Mouse (Mus musculus) adrenal gland, postnatal 36 days (tissue): Measurements from ENCODE around the gene Slc1a7. TPM values are rescaled to one million over a fixed set of nuclear protein-coding genes. Genes with fewer than 3 reads are reported as not detected.

Experiments used
- DNase-seq, 2 experiments: peaks; one replicate each; pipeline ENCODE4 v3.0.0; 2021; ENCODE audit warnings: mixed read lengths in 1 of 2
- total RNA-seq, 2 experiments: library from RNA; stranded (reverse); gene quantifications; 2 replicates each; pipeline ENCODE4 v1.2.3; 2021

Gene Slc1a7
- total RNA-seq, 2 experiments from 2014 or later = 0.30 to 0.43 TPM

DNA sequence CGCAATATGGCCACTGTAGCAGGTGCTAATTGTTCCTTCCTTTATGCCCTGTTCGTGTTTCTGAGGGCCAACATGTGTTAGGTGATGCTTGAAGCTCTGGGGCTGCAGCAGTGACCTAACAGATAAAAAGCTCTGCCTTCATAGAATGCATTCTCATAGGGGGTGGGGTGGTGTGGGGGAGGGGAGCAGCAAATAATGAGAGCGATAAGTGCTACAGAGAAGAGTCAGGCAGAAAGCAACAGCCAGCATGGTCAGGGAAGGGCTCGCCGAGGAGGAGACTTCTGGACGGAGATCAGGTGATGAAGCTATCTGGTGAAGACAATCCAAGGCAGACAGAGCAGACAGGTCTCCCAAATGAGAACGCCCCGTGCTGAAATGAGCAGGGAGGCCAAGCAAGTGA lies 84.5 kb downstream of the Slc1a7 start:
- DNase-seq = no peak

DNA sequence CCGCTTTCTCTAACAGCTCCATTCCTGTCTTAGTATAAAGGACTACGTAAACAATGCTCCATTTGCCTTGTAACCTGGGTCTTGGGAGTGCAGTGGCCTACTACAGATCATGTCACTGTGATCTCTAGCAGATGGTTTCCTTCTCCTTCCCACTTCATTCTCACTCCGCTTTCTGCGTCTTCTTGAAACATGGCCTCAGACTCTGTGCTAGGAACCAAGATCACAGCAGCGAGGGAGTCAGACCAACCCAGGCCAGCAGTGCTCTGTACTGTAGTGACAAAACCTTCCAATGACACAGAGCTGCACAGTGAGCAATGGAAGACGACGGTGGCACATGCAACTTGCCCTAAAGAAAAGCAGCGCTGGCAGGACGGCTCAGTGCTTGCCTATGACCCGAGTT lies 87.7 kb downstream of the Slc1a7 start:
- DNase-seq = no peak

DNA sequence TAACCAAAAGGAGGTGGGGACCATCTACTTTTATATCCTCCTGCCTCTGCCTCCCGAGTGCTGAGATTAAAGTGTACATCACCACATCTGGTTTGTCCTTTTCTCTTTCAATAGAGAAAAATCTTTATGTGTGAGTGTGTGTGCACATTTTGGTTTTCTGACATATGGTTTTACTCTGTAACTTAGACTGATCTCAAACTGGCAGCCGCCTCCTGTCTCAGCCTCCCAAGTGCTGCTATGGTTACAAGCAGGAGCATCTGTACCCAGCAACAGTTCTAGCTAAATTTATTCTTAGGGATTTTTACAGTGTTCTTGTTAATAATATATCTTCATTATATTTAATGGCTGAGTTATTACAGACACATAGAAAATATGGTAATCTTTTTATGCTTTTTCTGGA lies 89.1 kb downstream of the Slc1a7 start:
- no peak for DNase-seq

DNA sequence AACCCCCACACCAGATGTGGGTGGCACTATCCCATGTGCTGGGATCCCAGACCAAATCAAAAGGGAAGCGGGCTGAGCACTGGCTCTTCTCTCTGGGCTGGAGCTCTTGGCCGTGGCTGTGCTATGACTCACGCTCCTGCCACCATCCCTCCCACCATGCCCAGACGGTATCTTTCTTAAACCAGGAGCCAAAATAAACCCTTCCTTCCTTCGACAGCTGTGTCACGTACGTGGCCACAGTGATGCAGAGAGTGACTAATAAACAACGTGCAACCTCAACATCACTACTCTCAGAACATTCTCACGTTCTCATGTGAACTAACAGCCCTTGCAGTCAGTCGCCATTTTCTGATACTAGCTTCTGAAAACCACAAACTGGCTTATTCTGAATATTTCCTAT lies 90.0 kb downstream of the Slc1a7 start:
- DNase-seq = peak; percentile 68 to 71

DNA sequence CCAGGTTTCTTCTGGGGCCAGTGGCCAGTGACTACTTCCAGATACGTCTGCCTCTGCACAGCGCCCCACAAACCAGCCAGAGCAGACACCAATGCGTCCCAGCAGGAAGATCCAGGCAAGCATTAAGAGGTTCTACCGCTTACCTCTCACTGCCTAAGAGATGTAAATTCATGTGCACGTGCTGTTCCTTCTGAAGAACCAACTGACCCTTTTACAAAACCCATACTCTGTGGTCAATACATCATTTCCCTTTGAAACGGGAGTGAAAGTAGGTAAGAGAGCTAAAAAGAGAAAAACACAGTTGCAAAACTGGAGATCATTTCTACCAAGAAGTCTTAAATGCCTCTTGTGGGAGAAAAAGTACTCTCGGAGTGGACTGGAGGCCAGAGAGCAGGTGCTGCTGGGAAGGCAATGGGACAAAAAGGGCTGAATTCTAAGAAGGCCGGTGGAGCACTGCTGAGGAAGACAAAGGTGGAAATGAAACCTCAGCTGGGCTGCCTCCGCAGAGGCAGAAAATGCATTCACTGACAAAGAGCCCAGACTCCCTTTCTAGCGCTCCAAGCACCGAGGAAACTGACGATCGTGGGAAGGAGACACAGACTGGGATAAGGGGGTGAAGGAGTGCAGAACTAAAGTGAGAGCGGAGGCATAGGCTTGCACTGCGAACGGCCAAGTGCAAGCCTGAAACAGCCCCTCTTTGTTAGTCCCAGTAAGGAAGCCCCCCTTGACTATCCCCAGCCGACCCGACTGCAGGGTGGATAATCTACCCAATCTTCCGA lies 91.7 kb downstream of the Slc1a7 start:
- DNase-seq = no peak

DNA sequence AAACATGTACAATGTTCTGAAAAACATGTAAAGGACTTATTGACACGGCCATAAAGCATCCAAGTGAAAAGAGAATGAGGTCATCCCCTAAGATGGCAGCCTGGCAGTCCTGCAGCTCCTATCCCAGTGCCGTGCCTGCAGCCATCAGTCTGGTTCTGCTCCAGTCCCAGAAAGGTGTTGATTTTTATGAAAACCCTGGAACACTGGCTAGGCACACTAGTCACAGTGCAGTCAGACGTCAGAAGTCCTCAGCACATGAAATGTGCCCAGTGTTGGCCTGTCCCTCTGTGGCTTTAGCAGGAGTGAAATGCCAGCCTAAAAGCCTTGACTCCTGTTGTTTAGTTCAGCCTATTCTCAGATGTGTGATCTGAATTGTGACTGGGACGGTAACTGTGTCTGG lies 92.6 kb downstream of the Slc1a7 start:
- no peak for DNase-seq

DNA sequence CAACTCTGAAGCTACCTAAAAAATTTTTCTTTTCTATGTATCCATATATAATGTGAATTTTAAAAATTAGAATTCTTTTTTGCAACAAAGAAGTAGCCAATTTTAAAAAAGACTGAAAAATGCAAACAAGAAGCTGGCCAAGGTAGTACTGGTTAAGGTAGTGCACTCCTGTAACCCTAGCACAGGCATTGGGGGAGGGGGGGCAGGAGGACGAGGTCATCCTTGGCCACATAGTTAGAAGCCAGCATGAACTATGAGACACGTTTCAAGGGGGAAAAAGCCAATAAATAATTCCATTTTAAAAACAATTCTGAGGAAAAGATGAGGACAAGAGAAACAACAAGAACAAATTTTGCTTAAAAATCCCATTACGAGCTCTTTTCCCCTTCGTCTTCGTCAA lies 94.4 kb downstream of the Slc1a7 start:
- DNase-seq = no peak

Other genes starting within 250 kb of the Slc1a7 start
- gene Lrp8, start 166.1 kb upstream of the Slc1a7 start, total RNA-seq = 10 to 100 TPM in 1 of 2 experiments, 1 to 10 TPM in 1; 7.2 to 12.3 TPM
- 10 to 100 TPM; 79.1 to 84.4 TPM for gene Magoh, start 88.6 kb upstream of the Slc1a7 start, total RNA-seq
- 10 to 100 TPM; 77.5 to 94.1 TPM for gene 0610037L13Rik, start 78.5 kb upstream of the Slc1a7 start, total RNA-seq
- gene Cpt2, start 44.7 kb upstream of the Slc1a7 start, total RNA-seq = 100 to 1,000 TPM; 146 to 208 TPM
- gene Podn, start 128.1 kb downstream of the Slc1a7 start, total RNA-seq = 1 to 10 TPM; 8.2 to 9.9 TPM
- gene Scp2, start 176.7 kb downstream of the Slc1a7 start, total RNA-seq = 100 to 1,000 TPM; 321 to 364 TPM
- gene Echdc2, start 197.1 kb downstream of the Slc1a7 start, total RNA-seq = 10 to 100 TPM; 25.9 to 26.4 TPM
- gene Zyg11a, start 249.7 kb downstream of the Slc1a7 start, total RNA-seq = 1 to 10 TPM; 1.0 to 2.8 TPM